Mouse (Mus musculus): ENCODE results near the gene Lrrfip1. TPM values are rescaled to one million over a fixed set of nuclear protein-coding genes. Genes with fewer than 3 reads are reported as not detected.

The Lrrfip1 gene
- polyA plus RNA-seq, 1 experiment: 97.2 TPM

GRCm38 (mm10) chr1:91095258-91095657, 96.7 kb downstream of the Lrrfip1 start:
- TF ChIP-seq EP300 (IDR thresholded peaks at IDR 0.05; ENCODE audit: insufficient read depth, low read depth, low read length): no peak
- TF ChIP-seq POLR2A (IDR thresholded peaks at IDR 0.05; ENCODE audit: insufficient read depth, low read length): no peak
- no peak for TF ChIP-seq CTCF (IDR thresholded peaks at IDR 0.05; ENCODE audit: low read depth, low read length)
- Histone ChIP-seq H3K9me3 (replicated peaks; ENCODE audit: control insufficient read depth, insufficient read depth, low read length, poor library complexity, severe bottlenecking) (no peaks in the 10 kb centered on the region), H3K4me3 (ENCODE audit: low read depth, low read length) (no peak overlapping the region), H3K9ac (ENCODE audit: low read depth, poor library complexity, severe bottlenecking) (no peak overlapping the region), H3K4me1 (ENCODE audit: control insufficient read depth, insufficient read depth, low read length) (peaks cover 10% of the 10 kb centered on the region), H3K27me3 (ENCODE audit: control insufficient read depth, insufficient read depth, low read length, poor library complexity, severe bottlenecking) (no peaks in the 10 kb centered on the region), H3K36me3 (ENCODE audit: control insufficient read depth, insufficient read depth, low read length, poor library complexity, severe bottlenecking) (no peaks in the 10 kb centered on the region), H3K27ac (ENCODE audit: insufficient read depth, low read length) (no peak overlapping the region)

DNA sequence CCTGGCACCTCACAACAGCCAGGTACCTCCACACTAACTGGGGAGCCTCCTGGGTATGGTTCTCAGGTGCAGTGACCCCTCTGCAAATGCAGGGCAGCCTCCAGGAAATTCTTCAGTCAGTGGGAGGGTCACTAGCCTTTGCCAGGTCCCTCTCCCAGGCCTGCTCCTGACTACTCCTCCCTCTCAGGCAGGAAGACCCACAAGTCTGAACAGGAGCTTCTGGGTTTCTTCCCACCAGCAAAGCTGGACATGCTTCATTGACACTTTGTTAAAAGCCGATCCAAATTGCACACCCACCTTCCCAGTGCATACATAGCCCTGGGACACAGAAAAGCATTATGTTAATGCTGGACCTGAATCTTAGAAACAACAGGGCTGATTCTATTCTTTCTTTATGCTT, 97.3 kb downstream of the Lrrfip1 start:
- H3K27ac ChIP-seq (ENCODE audit: insufficient read depth, low read length): peak overlapping the region; percentile 15; the same call in 1 of the 2 replicates
- peaks cover 10% of the 10 kb centered on the region for H3K4me1 ChIP-seq (ENCODE audit: control insufficient read depth, insufficient read depth, low read length)
- no peak for TF ChIP-seq EP300 (IDR thresholded peaks at IDR 0.05; ENCODE audit: insufficient read depth, low read depth, low read length)
- no peak overlapping the region for H3K4me3 ChIP-seq (ENCODE audit: low read depth, low read length)
- H3K9ac ChIP-seq (ENCODE audit: low read depth, poor library complexity, severe bottlenecking): no peak overlapping the region
- no peaks in the 10 kb centered on the region for H3K36me3 ChIP-seq (ENCODE audit: control insufficient read depth, insufficient read depth, low read length, poor library complexity, severe bottlenecking)
- no peaks in the 10 kb centered on the region for H3K9me3 ChIP-seq (replicated peaks; ENCODE audit: control insufficient read depth, insufficient read depth, low read length, poor library complexity, severe bottlenecking)
- H3K27me3 ChIP-seq (ENCODE audit: control insufficient read depth, insufficient read depth, low read length, poor library complexity, severe bottlenecking): no peaks in the 10 kb centered on the region

DNA sequence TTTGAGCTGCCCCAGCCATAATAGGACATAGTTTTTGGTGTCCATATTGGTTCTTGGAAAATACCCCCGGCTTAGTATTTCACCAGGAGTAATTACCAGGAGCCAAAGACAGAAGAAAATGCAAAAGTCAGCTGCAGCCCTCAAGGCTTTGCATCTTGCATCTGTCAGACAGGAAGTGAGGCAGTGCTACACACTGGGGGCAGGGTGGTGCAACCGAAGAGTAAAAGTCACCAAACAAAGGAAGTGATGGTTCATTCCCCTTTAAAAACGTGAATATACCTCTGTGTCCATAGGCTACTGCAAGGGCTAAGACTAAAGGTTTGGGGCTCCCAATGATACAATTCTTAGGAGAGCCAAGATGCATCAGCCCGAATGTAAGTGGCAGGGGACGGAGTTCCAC, 98.0 kb downstream of the Lrrfip1 start:
- TF ChIP-seq EP300 (IDR thresholded peaks at IDR 0.05; ENCODE audit: insufficient read depth, low read depth, low read length): 0 out of 2 replicates have a peak, but pooled peaks have one; percentile 17
- no peak for TF ChIP-seq POLR2A (IDR thresholded peaks at IDR 0.05; ENCODE audit: insufficient read depth, low read length)
- H3K4me1 ChIP-seq (ENCODE audit: control insufficient read depth, insufficient read depth, low read length): peaks cover 10% of the 10 kb centered on the region
- H3K4me3 ChIP-seq (ENCODE audit: low read depth, low read length): no peak overlapping the region
- no peaks in the 10 kb centered on the region for H3K36me3 ChIP-seq (ENCODE audit: control insufficient read depth, insufficient read depth, low read length, poor library complexity, severe bottlenecking)
- H3K27ac ChIP-seq (ENCODE audit: insufficient read depth, low read length): no peak overlapping the region; the same call in 1 of the 2 replicates
- H3K27me3 ChIP-seq (ENCODE audit: control insufficient read depth, insufficient read depth, low read length, poor library complexity, severe bottlenecking): no peaks in the 10 kb centered on the region
- H3K9me3 ChIP-seq (replicated peaks; ENCODE audit: control insufficient read depth, insufficient read depth, low read length, poor library complexity, severe bottlenecking): no peaks in the 10 kb centered on the region
- H3K9ac ChIP-seq (ENCODE audit: low read depth, poor library complexity, severe bottlenecking): no peak overlapping the region

DNA sequence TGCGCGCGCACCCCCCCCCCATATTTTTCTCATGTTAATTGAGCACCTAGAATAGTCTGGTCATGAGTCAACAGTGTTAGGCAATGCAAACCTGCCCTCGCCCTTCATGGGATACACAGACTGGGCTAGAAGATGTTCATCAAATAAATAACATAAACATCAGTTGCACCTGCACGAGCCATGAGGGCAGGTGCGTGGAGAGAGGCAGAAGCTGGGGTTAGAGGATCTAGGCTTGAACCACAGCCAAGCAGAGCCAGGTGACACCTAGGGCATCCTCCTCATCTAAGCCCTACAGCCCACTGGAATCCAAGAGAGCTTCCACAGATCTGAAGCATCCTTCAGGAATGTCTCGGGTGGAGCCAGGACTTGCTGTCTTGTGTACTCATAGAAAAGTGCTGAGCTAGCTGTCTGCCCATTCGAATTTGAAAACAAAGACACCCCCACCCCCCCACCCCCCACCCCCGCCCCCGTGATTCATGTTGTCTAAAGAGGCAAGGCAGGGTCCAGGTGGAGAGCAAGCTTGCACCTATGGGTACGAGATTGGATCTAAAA, 98.8 kb downstream of the Lrrfip1 start:
- Histone ChIP-seq H3K9me3 (replicated peaks; ENCODE audit: control insufficient read depth, insufficient read depth, low read length, poor library complexity, severe bottlenecking) (no peaks in the 10 kb centered on the region), H3K27ac (ENCODE audit: insufficient read depth, low read length) (no peak overlapping the region), H3K27me3 (ENCODE audit: control insufficient read depth, insufficient read depth, low read length, poor library complexity, severe bottlenecking) (no peaks in the 10 kb centered on the region), H3K36me3 (ENCODE audit: control insufficient read depth, insufficient read depth, low read length, poor library complexity, severe bottlenecking) (no peaks in the 10 kb centered on the region), H3K4me3 (ENCODE audit: low read depth, low read length) (no peak overlapping the region), H3K9ac (ENCODE audit: low read depth, poor library complexity, severe bottlenecking) (no peak overlapping the region), H3K4me1 (ENCODE audit: control insufficient read depth, insufficient read depth, low read length) (peaks cover 10% of the 10 kb centered on the region)
- TF ChIP-seq EP300 (IDR thresholded peaks at IDR 0.05; ENCODE audit: insufficient read depth, low read depth, low read length) (no peak), POLR2A (IDR thresholded peaks at IDR 0.05; ENCODE audit: insufficient read depth, low read length) (no peak), CTCF (IDR thresholded peaks at IDR 0.05; ENCODE audit: low read depth, low read length) (no peak)

- no peak overlapping the region for H3K9ac ChIP-seq (ENCODE audit: low read depth, poor library complexity, severe bottlenecking)
- H3K4me3 ChIP-seq (ENCODE audit: low read depth, low read length): no peak overlapping the region
- H3K36me3 ChIP-seq (ENCODE audit: control insufficient read depth, insufficient read depth, low read length, poor library complexity, severe bottlenecking): no peaks in the 10 kb centered on the region
- TF ChIP-seq CTCF (IDR thresholded peaks at IDR 0.05; ENCODE audit: low read depth, low read length) (peak; percentile 76), EP300 (IDR thresholded peaks at IDR 0.05; ENCODE audit: insufficient read depth, low read depth, low read length) (no peak)
- H3K27me3 ChIP-seq (ENCODE audit: control insufficient read depth, insufficient read depth, low read length, poor library complexity, severe bottlenecking): no peaks in the 10 kb centered on the region
- H3K4me1 ChIP-seq (ENCODE audit: control insufficient read depth, insufficient read depth, low read length): peaks cover 10% of the 10 kb centered on the region
- H3K27ac ChIP-seq (ENCODE audit: insufficient read depth, low read length): no peak overlapping the region
- H3K9me3 ChIP-seq (replicated peaks; ENCODE audit: control insufficient read depth, insufficient read depth, low read length, poor library complexity, severe bottlenecking): no peaks in the 10 kb centered on the region
Measured at GRCm38 (mm10) chr1:91098887-91099286, 100.3 kb downstream of the Lrrfip1 start.

DNA sequence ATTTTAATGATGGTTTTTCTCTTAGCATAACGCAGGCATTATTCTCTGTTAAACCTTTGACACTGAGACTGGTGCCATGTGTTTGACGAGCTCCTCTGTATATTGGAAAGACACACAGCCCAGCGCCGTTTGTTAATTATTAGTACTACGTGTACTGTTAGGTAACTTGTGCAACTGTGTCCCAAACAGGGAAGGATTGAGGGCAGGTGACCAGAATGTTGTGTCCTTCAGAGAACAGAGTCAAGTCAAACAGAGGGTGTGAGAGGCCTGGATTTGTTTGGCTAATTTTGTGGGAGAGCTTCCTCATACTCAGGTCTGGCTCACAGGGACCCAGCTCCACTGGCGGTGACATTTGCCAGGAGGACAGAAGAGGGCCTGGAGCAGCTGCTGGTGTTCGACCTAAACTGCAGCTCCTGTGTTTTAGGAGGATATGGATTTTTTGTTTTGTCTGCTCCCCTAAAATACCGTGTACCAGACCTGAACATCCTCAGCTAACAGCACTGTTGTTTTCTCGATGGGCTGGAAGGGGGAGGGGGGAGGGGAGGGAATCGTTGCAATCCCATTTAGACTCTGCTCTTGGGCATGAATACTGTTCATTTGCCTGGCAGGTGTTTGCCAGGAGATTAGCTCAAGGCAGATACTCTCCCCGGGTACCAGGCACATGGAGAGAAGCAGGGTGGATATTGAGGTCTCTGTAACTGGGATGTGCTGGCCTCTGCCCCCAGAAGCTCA, 103.3 kb downstream of the Lrrfip1 start:
- TF ChIP-seq POLR2A (IDR thresholded peaks at IDR 0.05; ENCODE audit: insufficient read depth, low read length): no peak
- TF ChIP-seq EP300 (IDR thresholded peaks at IDR 0.05; ENCODE audit: insufficient read depth, low read depth, low read length): no peak
- no peak for TF ChIP-seq CTCF (IDR thresholded peaks at IDR 0.05; ENCODE audit: low read depth, low read length)
- Histone ChIP-seq H3K27me3 (ENCODE audit: control insufficient read depth, insufficient read depth, low read length, poor library complexity, severe bottlenecking) (no peaks in the 10 kb centered on the region), H3K27ac (ENCODE audit: insufficient read depth, low read length) (no peak overlapping the region), H3K4me3 (ENCODE audit: low read depth, low read length) (no peak overlapping the region), H3K9ac (ENCODE audit: low read depth, poor library complexity, severe bottlenecking) (no peak overlapping the region), H3K9me3 (replicated peaks; ENCODE audit: control insufficient read depth, insufficient read depth, low read length, poor library complexity, severe bottlenecking) (no peaks in the 10 kb centered on the region), H3K4me1 (ENCODE audit: control insufficient read depth, insufficient read depth, low read length) (peaks cover 3% of the 10 kb centered on the region), H3K36me3 (ENCODE audit: control insufficient read depth, insufficient read depth, low read length, poor library complexity, severe bottlenecking) (no peaks in the 10 kb centered on the region)

Data from ES-Bruce4 (cell line).